8 mouse cellular contexts compared by ENCODE assay signal in genomic region chr15:8968229-8968595, GRCm38 (mm10). TPM values are rescaled to one million over a fixed set of nuclear protein-coding genes. Genes with fewer than 3 reads are reported as not detected.
DNase-seq lines count a peak whose midpoint lies in the region; ATAC-seq and TF ChIP-seq lines count a peak whose summit lies in the region.

No protein-coding gene starts in this region.

- H3K36me3 ChIP-seq in forebrain, postnatal 0 days (ENCODE audit: insufficient read depth): no peaks in the 10 kb centered on the region
- no peaks in the 10 kb centered on the region for H3K36me3 ChIP-seq in forebrain, embryonic 12.5 days (replicated peaks)
- no peaks in the 10 kb centered on the region for H3K36me3 ChIP-seq in midbrain, embryonic 14.5 days (ENCODE audit: control insufficient read depth, insufficient read depth, low read length)
- H3K36me3 ChIP-seq in midbrain, embryonic 11.5 days (ENCODE audit: control insufficient read depth, insufficient read depth, low read length): no peaks in the 10 kb centered on the region

- H3K4me1 ChIP-seq in forebrain, postnatal 0 days (ENCODE audit: insufficient read depth): peaks cover 3% of the 10 kb centered on the region
- peaks cover 11% of the 10 kb centered on the region for H3K4me1 ChIP-seq in forebrain, embryonic 12.5 days
- 0 out of 2 replicates have a peak, but pooled peaks cover 6% of the 10 kb centered on the region for H3K4me1 ChIP-seq in midbrain, embryonic 14.5 days (ENCODE audit: control insufficient read depth, insufficient read depth, low read length)
- H3K4me1 ChIP-seq in midbrain, embryonic 11.5 days (ENCODE audit: control insufficient read depth, insufficient read depth, low read length): no peaks in the 10 kb centered on the region

- peak overlapping the region; percentile 19 for H3K4me3 ChIP-seq in forebrain, postnatal 0 days (ENCODE audit: low read depth, low read length)
- no peak overlapping the region for H3K4me3 ChIP-seq in forebrain, embryonic 12.5 days (replicated peaks)
- H3K4me3 ChIP-seq in midbrain, embryonic 14.5 days (replicated peaks; ENCODE audit: low read depth, low read length): no peak overlapping the region
- no peak overlapping the region for H3K4me3 ChIP-seq in midbrain, embryonic 11.5 days (ENCODE audit: low read depth, low read length)

- peak overlapping the region; percentile 48 for H3K4me2 ChIP-seq in forebrain, postnatal 0 days (ENCODE audit: low read depth)
- H3K4me2 ChIP-seq in forebrain, embryonic 12.5 days: no peak overlapping the region
- H3K4me2 ChIP-seq in midbrain, embryonic 14.5 days (ENCODE audit: low read length): 0 out of 2 replicates have a peak overlapping the region, but pooled peaks have one; percentile 43
- no peak overlapping the region for H3K4me2 ChIP-seq in midbrain, embryonic 11.5 days

- H3K9me3 ChIP-seq in forebrain, postnatal 0 days (ENCODE audit: low read length): no peaks in the 10 kb centered on the region
- H3K9me3 ChIP-seq in forebrain, embryonic 12.5 days: no peaks in the 10 kb centered on the region
- no peaks in the 10 kb centered on the region for H3K9me3 ChIP-seq in midbrain, embryonic 14.5 days (ENCODE audit: control insufficient read depth, low read length)
- H3K9me3 ChIP-seq in midbrain, embryonic 11.5 days (ENCODE audit: control insufficient read depth, low read length): no peaks in the 10 kb centered on the region

- H3K9ac ChIP-seq in forebrain, postnatal 0 days: peak overlapping the region; percentile 15; the same call in 1 of the 2 replicates
- H3K9ac ChIP-seq in forebrain, embryonic 12.5 days: no peak overlapping the region
- H3K9ac ChIP-seq in midbrain, embryonic 14.5 days (replicated peaks; ENCODE audit: low read length): no peak overlapping the region
- H3K9ac ChIP-seq in midbrain, embryonic 11.5 days (ENCODE audit: low read length): no peak overlapping the region

- H3K27ac ChIP-seq in forebrain, postnatal 0 days (ENCODE audit: low read depth, low read length): 0 out of 2 replicates have a peak overlapping the region, but pooled peaks have one; percentile 30
- no peak overlapping the region for H3K27ac ChIP-seq in forebrain, embryonic 12.5 days
- no peak overlapping the region for H3K27ac ChIP-seq in midbrain, embryonic 14.5 days (replicated peaks; ENCODE audit: low read depth, low read length)
- H3K27ac ChIP-seq in midbrain, embryonic 11.5 days (ENCODE audit: low read depth, low read length): no peak overlapping the region

- DNase-seq in forebrain, postnatal 0 days: no peak
- no peak for DNase-seq in midbrain, embryonic 14.5 days
- DNase-seq in midbrain, embryonic 11.5 days (ENCODE audit: low spot score, missing footprints): no peak
- peak; percentile 62 to 78 for DNase-seq in kidney, postnatal 36 days
- peak; percentile 61 for DNase-seq in yolk sac, embryonic 10.5 days (ENCODE audit: low spot score)
- no peak for DNase-seq in layer of hippocampus, postnatal 14 days (ENCODE audit: low spot score in 2 of 2)
- DNase-seq in T-cell, adult 2 months (ENCODE audit: low spot score): no peak

- WGBS in forebrain, postnatal 0 days: 67% methylated on average over 14 of the region's 14 CpGs
- 88% methylated on average over 14 of the region's 14 CpGs for WGBS in forebrain, embryonic 12.5 days
- 88% methylated on average over 14 of the region's 14 CpGs for WGBS in midbrain, embryonic 14.5 days
- WGBS in midbrain, embryonic 11.5 days: 88% methylated on average over 14 of the region's 14 CpGs

- TF ChIP-seq CTCF in forebrain, postnatal 0 days (IDR thresholded peaks at IDR 0.05; ENCODE audit: low read depth): no peak

- no peak for ATAC-seq in forebrain, postnatal 0 days
- no peak for ATAC-seq in forebrain, embryonic 12.5 days (ENCODE audit: low FRiP score)
- no peak for ATAC-seq in midbrain, embryonic 14.5 days (ENCODE audit: low FRiP score, low TSS enrichment)
- no peak for ATAC-seq in midbrain, embryonic 11.5 days (ENCODE audit: low FRiP score)

- H3K27me3 ChIP-seq in forebrain, postnatal 0 days (ENCODE audit: insufficient read depth, low read length): no peaks in the 10 kb centered on the region
- no peaks in the 10 kb centered on the region for H3K27me3 ChIP-seq in forebrain, embryonic 12.5 days
- no peaks in the 10 kb centered on the region for H3K27me3 ChIP-seq in midbrain, embryonic 14.5 days (ENCODE audit: control insufficient read depth, insufficient read depth, low read length)
- H3K27me3 ChIP-seq in midbrain, embryonic 11.5 days (ENCODE audit: control insufficient read depth, insufficient read depth, low read length): no peaks in the 10 kb centered on the region

RNA-seq across cellular contexts. Expression of gene Ranbp3l, which starts 0.5 kb away (rescaled TPM):
- 16.3 and 23.1 TPM in 2 replicates for total RNA-seq in forebrain, postnatal 0 days (2014; rRNA removed)
- polyA plus RNA-seq in forebrain, postnatal 0 days (2015; fragmentation: Nextera tagmentation; extraction: Ambion mirVana): 9.7 and 11.3 TPM in 2 replicates
- polyA plus RNA-seq in forebrain, embryonic 12.5 days (2016; fragmentation: Nextera tagmentation; extraction: Ambion mirVana): 2.4 and 3.1 TPM in 2 replicates
- polyA plus RNA-seq in midbrain, embryonic 14.5 days (2014; fragmentation: Nextera tagmentation; extraction: Ambion mirVana): 0.45 and 13.7 TPM in 2 replicates
- 2.6 and 3.3 TPM in 2 replicates for polyA plus RNA-seq in midbrain, embryonic 11.5 days (2014; fragmentation: Nextera tagmentation; extraction: Ambion mirVana)
- total RNA-seq in layer of hippocampus, postnatal 14 days (2021): 1 to 10 TPM; 5.5 to 7.4 TPM

Comparison
In these comparisons a context has a peak if more than half of its experiments do, and no peak if none do; other contexts are left out.
1. H3K4me2 ChIP-seq: peak in forebrain, postnatal 0 days (single experiment) and midbrain, embryonic 14.5 days (single experiment); none in forebrain, embryonic 12.5 days (single experiment) and midbrain, embryonic 11.5 days (single experiment).
2. DNase-seq: peak in kidney, postnatal 36 days (2 of 2) and yolk sac, embryonic 10.5 days (single experiment); none in forebrain, postnatal 0 days (single experiment), midbrain, embryonic 14.5 days (single experiment), midbrain, embryonic 11.5 days (single experiment), layer of hippocampus, postnatal 14 days (0 of 2) and T-cell, adult 2 months (single experiment).